Mouse (Mus musculus) olfactory bulb, adult 2 months (tissue): ENCODE measurements around the gene Thap4.
A peak's percentile ranks its signal among the peaks of the same experiment; 100 is the strongest.

Source experiments
- CTCF ChIP-seq: fragments of 200-500 bp; IDR thresholded peaks from 2 replicates; pipeline ENCODE4 v1.5.1; 2012; ENCODE audit warnings: low read depth, mild to moderate bottlenecking, low read length, moderate library complexity; ENCODE audit not compliant: insufficient read depth
- POLR2A ChIP-seq: fragments of 200-500 bp; IDR thresholded peaks from 2 replicates; pipeline ENCODE4 v1.6.1; 2012; ENCODE audit warnings: mild to moderate bottlenecking, low read depth, low read length, moderate library complexity; ENCODE audit not compliant: insufficient read depth

GRCm38 (mm10) chr1:93668791-93669548 is 85.7 kb downstream of the Thap4 start:
- TF ChIP-seq CTCF = peak; percentile 34; the same call in 1 of the 2 replicates
- no peak for TF ChIP-seq POLR2A
